In genomic region chr1:75211141-75211708, GRCm38 (mm10) we compare ENCODE assay signal across 8 mouse cellular contexts. TPM values are rescaled to one million over a fixed set of nuclear protein-coding genes. Genes with fewer than 3 reads are reported as not detected.
A peak's percentile ranks its signal among the peaks of the same experiment; 100 is the strongest.
DNase-seq lines count a peak whose midpoint lies in the region; ATAC-seq and TF ChIP-seq lines count a peak whose summit lies in the region.

No protein-coding gene starts in this region.

- TF ChIP-seq CTCF in bone marrow, adult 2 months (IDR thresholded peaks at IDR 0.05; ENCODE audit: control insufficient read depth, insufficient read depth, low read length) = no peak

- DNase-seq in kidney, adult 8-10 months = peak; percentile 23 to 44
- DNase-seq in kidney, adult 11 months = no peak
- DNase-seq in hindbrain, embryonic 14.5 days (ENCODE audit: low spot score) = no peak
- no peak for DNase-seq in thymus, postnatal 36 days
- no peak for DNase-seq in urinary bladder, adult 2 months (ENCODE audit: low spot score)
- no peak for DNase-seq in adrenal gland, adult 18-20 months (ENCODE audit: low spot score in 2 of 2)

- peaks cover 3% of the 10 kb centered on the region; the same call in 1 of the 2 replicates for H3K27me3 ChIP-seq in hindbrain, embryonic 14.5 days (ENCODE audit: control insufficient read depth, insufficient read depth, low read length)
- peaks cover 19% of the 10 kb centered on the region for H3K27me3 ChIP-seq in midbrain, embryonic 12.5 days

- TF ChIP-seq POLR2A in bone marrow, adult 2 months (IDR thresholded peaks at IDR 0.05; ENCODE audit: borderline replicate concordance, control insufficient read depth, low read depth, low read length) = no peak

- 7% methylated on average over 17 of the region's 17 CpGs for WGBS in bone marrow, adult 2 months
- WGBS in hindbrain, embryonic 14.5 days = 13% methylated on average over 17 of the region's 17 CpGs
- 12% methylated on average over 17 of the region's 17 CpGs for WGBS in midbrain, embryonic 12.5 days

- no peaks in the 10 kb centered on the region for H3K9me3 ChIP-seq in hindbrain, embryonic 14.5 days (ENCODE audit: control insufficient read depth, low read length)
- no peaks in the 10 kb centered on the region for H3K9me3 ChIP-seq in midbrain, embryonic 12.5 days

- peak overlapping the region; percentile 84 for H3K4me3 ChIP-seq in bone marrow, adult 2 months (replicated peaks; ENCODE audit: control insufficient read depth, low read depth, low read length)
- H3K4me3 ChIP-seq in hindbrain, embryonic 14.5 days (replicated peaks; ENCODE audit: low read length) = peak overlapping the region; percentile 79
- peak overlapping the region; percentile 77 for H3K4me3 ChIP-seq in midbrain, embryonic 12.5 days

- ATAC-seq in hindbrain, embryonic 14.5 days (ENCODE audit: low FRiP score) = no peak; the same call in 1 of the 2 replicates
- ATAC-seq in midbrain, embryonic 12.5 days (ENCODE audit: low FRiP score, low read depth) = peak; percentile 48; the same call in 1 of the 2 replicates

- H3K4me1 ChIP-seq in bone marrow, adult 2 months (ENCODE audit: control insufficient read depth, insufficient read depth, low read length) = peaks cover 15% of the 10 kb centered on the region
- peaks cover 28% of the 10 kb centered on the region for H3K4me1 ChIP-seq in hindbrain, embryonic 14.5 days (replicated peaks; ENCODE audit: control insufficient read depth, insufficient read depth, low read length)
- H3K4me1 ChIP-seq in midbrain, embryonic 12.5 days = peaks cover 41% of the 10 kb centered on the region

- H3K9ac ChIP-seq in hindbrain, embryonic 14.5 days = peak overlapping the region; percentile 82
- peak overlapping the region; percentile 95 for H3K9ac ChIP-seq in midbrain, embryonic 12.5 days (replicated peaks)

- peaks cover 35% of the 10 kb centered on the region for H3K36me3 ChIP-seq in hindbrain, embryonic 14.5 days (replicated peaks; ENCODE audit: control insufficient read depth, insufficient read depth)
- peaks cover 43% of the 10 kb centered on the region for H3K36me3 ChIP-seq in midbrain, embryonic 12.5 days

- H3K4me2 ChIP-seq in hindbrain, embryonic 14.5 days (replicated peaks) = peak overlapping the region; percentile 93
- peak overlapping the region; percentile 98 for H3K4me2 ChIP-seq in midbrain, embryonic 12.5 days (replicated peaks)

- H3K27ac ChIP-seq in bone marrow, adult 2 months (ENCODE audit: control insufficient read depth, insufficient read depth, low read depth, low read length, poor library complexity) = peak overlapping the region; percentile 73
- no peak overlapping the region for H3K27ac ChIP-seq in hindbrain, embryonic 14.5 days
- H3K27ac ChIP-seq in midbrain, embryonic 12.5 days (replicated peaks) = no peak overlapping the region

RNA-seq across cellular contexts. Expression of gene Stk16, which starts 0.6 kb away (rescaled TPM):
- polyA plus RNA-seq in bone marrow, adult 2 months (2011; ENCODE audit: insufficient read depth, insufficient read length, low replicate concordance, missing spikeins) = 74.2 and 168 TPM in 2 replicates
- polyA plus RNA-seq in hindbrain, embryonic 14.5 days (2014; fragmentation: Nextera tagmentation; extraction: Ambion mirVana) = 121 and 128 TPM in 2 replicates
- polyA plus RNA-seq in midbrain, embryonic 12.5 days (2016; fragmentation: Nextera tagmentation; extraction: Ambion mirVana) = 124 and 135 TPM in 2 replicates
- polyA plus RNA-seq in urinary bladder, adult 2 months (2012; rRNA removed) = 149 and 188 TPM in 2 replicates
- total RNA-seq in adrenal gland, adult 18-20 months (2021) = 100 to 1,000 TPM; 117 to 119 TPM

RNA-seq across cellular contexts. Expression of gene Glb1l, which starts 0.6 kb away (rescaled TPM):
- polyA plus RNA-seq in bone marrow, adult 2 months (2011; ENCODE audit: insufficient read depth, insufficient read length, low replicate concordance, missing spikeins) = 23.0 and 43.6 TPM in 2 replicates
- polyA plus RNA-seq in hindbrain, embryonic 14.5 days (2014; fragmentation: Nextera tagmentation; extraction: Ambion mirVana) = 15.8 and 19.5 TPM in 2 replicates
- polyA plus RNA-seq in midbrain, embryonic 12.5 days (2016; fragmentation: Nextera tagmentation; extraction: Ambion mirVana) = 23.2 and 25.7 TPM in 2 replicates
- polyA plus RNA-seq in urinary bladder, adult 2 months (2012; rRNA removed) = 28.9 and 33.6 TPM in 2 replicates
- 10 to 100 TPM; 16.6 to 22.8 TPM for total RNA-seq in adrenal gland, adult 18-20 months (2021)

RNA-seq across cellular contexts. Expression of gene Tuba4a, which starts 8.4 kb away (rescaled TPM):
- 422 and 591 TPM in 2 replicates for polyA plus RNA-seq in bone marrow, adult 2 months (2011; ENCODE audit: insufficient read depth, insufficient read length, low replicate concordance, missing spikeins)
- 13.8 and 20.8 TPM in 2 replicates for polyA plus RNA-seq in hindbrain, embryonic 14.5 days (2014; fragmentation: Nextera tagmentation; extraction: Ambion mirVana)
- polyA plus RNA-seq in midbrain, embryonic 12.5 days (2016; fragmentation: Nextera tagmentation; extraction: Ambion mirVana) = 5.9 and 7.6 TPM in 2 replicates
- polyA plus RNA-seq in urinary bladder, adult 2 months (2012; rRNA removed) = 29.2 and 60.9 TPM in 2 replicates
- 100 to 1,000 TPM in 1 of 2 experiments, 10 to 100 TPM in 1; 48.9 to 119 TPM for total RNA-seq in adrenal gland, adult 18-20 months (2021)

RNA-seq across cellular contexts. Expression of gene Atg9a, which starts 19.2 kb away (rescaled TPM):
- 24.6 and 39.2 TPM in 2 replicates for polyA plus RNA-seq in bone marrow, adult 2 months (2011; ENCODE audit: insufficient read depth, insufficient read length, low replicate concordance, missing spikeins)
- 53.6 and 59.5 TPM in 2 replicates for polyA plus RNA-seq in hindbrain, embryonic 14.5 days (2014; fragmentation: Nextera tagmentation; extraction: Ambion mirVana)
- 34.8 and 35.5 TPM in 2 replicates for polyA plus RNA-seq in midbrain, embryonic 12.5 days (2016; fragmentation: Nextera tagmentation; extraction: Ambion mirVana)
- polyA plus RNA-seq in urinary bladder, adult 2 months (2012; rRNA removed) = 30.4 and 36.3 TPM in 2 replicates
- total RNA-seq in adrenal gland, adult 18-20 months (2021) = 10 to 100 TPM; 38.0 to 42.7 TPM

RNA-seq across cellular contexts. Expression of gene Ankzf1, which starts 19.3 kb away (rescaled TPM):
- polyA plus RNA-seq in bone marrow, adult 2 months (2011; ENCODE audit: insufficient read depth, insufficient read length, low replicate concordance, missing spikeins) = 16.6 and 27.7 TPM in 2 replicates
- polyA plus RNA-seq in hindbrain, embryonic 14.5 days (2014; fragmentation: Nextera tagmentation; extraction: Ambion mirVana) = 16.7 and 18.4 TPM in 2 replicates
- 22.6 and 23.4 TPM in 2 replicates for polyA plus RNA-seq in midbrain, embryonic 12.5 days (2016; fragmentation: Nextera tagmentation; extraction: Ambion mirVana)
- polyA plus RNA-seq in urinary bladder, adult 2 months (2012; rRNA removed) = 33.5 and 39.1 TPM in 2 replicates
- total RNA-seq in adrenal gland, adult 18-20 months (2021) = 10 to 100 TPM; 13.0 to 18.5 TPM

Comparison
In these comparisons a context has a peak if more than half of its experiments do, and no peak if none do; other contexts are left out.
1. DNase-seq: peak in kidney, adult 8-10 months (2 of 2); none in kidney, adult 11 months (single experiment), hindbrain, embryonic 14.5 days (single experiment), thymus, postnatal 36 days (0 of 2), urinary bladder, adult 2 months (single experiment) and adrenal gland, adult 18-20 months (0 of 2).
2. Peak in every context shown above with its lines, with median percentiles within 50 percentile points of each other: H3K4me3 ChIP-seq.